Mouse (Mus musculus): Measurements from ENCODE around the gene Gldc.

The Gldc gene

DNA sequence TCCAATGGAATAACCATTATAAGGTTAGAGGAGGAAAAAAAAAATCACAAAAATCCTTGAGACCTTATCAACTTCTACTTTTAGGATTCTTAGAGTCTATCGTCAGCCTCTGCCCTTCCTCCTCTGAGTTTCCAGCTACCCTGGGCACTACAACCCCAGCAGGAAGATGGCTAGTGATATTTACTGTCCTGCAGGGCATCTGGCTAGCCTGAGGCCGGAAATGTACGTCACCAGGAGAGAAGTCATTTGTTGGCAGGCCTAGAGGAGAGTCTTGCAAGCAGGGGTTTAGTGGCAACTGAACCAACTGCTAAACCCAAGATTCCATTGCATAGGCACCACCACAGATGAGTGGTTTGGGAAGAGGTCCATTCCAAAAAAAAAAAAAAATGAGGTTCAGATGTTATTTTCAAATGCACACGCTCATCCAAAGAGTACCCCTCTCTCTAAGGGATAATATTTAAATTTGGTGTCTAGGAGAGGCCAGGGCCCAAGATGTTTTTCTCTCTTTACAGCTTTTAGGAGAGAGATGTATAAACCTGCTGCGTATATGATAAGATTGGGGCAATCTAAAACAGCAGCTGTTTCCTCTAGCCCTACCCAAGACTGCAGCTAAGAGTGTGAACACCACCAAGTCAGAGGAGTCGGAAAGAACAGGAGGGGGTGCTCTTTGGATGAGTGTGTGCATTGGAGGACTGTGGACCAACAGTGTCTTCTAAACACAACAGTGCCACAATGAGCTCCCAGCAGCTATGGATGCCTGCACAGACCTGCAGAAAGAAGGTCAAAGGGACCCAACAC, 70.0 kb downstream of the Gldc start:
- DNase-seq, result no peak

DNA sequence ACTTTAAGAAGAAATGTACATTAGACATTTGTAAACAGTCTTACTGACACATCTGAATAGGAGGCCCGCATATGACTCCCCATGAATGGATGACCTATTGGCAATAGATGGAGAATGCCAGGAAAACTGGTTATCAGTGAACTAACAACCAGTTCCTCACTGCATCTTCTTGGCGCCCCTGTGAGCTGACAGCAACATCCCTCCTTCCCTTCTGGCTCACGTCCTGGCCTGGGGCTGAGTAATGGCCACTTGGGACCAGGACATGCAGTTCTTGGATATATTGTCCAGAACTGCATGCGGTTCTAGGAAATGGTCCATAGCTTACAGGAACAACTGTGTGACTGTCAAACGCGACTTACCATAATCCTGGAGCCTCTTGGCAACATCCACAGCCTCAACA, 72.6 kb downstream of the Gldc start:
- DNase-seq, result no peak

GRCm38 (mm10) chr19:30100571-30100970, 74.7 kb downstream of the Gldc start:
- DNase-seq, result no peak

DNA sequence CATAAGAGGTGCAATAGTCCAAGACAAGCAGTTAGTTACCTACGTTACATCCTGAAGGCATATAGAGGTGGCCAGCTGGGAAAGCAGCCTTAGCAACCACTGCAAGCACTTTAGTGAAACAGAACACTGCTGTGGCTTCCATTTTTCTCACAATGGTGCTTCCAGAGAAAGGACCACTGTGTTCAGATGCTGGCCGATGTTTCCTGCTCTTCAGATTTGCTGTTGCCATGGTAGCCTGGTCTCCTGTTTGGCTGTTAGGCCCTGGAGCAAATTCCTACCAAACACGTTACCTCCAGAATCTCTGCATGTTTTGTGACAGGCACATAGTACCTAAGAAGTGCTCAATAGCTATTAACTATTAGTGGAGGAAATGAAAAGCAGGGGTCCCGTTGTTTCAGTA, 78.2 kb downstream of the Gldc start:
- DNase-seq, result no peak

- no peak for DNase-seq
Measured at GRCm38 (mm10) chr19:30096186-30096585, 79.0 kb downstream of the Gldc start.

GRCm38 (mm10) chr19:30091644-30092295, 83.5 kb downstream of the Gldc start:
- no peak for DNase-seq

DNA sequence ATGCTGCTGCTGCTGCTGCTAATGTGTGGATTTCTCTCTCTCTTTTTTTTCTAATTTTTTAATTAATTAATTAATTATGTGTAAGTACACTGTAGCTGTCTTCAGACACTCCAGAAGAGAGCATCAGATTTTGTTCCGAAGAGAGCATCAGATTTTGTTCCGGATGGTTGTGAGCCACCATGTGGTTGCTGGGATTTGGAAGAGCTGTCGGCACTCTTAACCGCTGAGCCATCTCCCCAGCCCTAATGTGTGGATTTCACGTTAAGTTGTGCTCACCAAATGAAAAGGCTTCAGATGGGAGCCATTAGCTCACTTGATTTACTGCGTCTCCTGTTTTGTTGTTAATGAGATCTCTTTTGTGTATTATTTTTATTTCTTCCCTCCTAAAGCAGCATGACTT, 85.1 kb downstream of the Gldc start:
- DNase-seq, result no peak

DNA sequence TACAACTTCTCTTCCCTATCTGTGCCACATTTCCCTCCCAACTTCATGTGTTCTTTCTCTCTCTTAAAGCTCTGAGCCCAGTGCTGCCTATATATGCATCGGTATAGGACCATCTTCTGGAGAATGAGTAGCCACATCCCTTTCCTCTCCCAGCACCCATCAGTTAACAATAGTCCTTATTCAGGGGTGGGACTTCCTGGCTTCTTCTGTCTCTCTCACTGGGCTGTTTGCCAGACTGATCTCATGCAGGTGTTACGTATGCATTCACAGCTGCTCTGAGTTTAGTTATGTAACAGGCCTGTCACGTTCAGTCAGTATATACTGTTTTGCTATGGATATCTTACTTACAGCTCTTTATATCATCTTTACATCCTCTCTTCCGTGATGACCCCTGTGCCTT, 109.4 kb downstream of the Gldc start:
- DNase-seq, result peak; percentile 5

- DNase-seq, result no peak
Measured at GRCm38 (mm10) chr19:30054218-30054617, 121.0 kb downstream of the Gldc start.

GRCm38 (mm10) chr19:30051479-30051878, 123.8 kb downstream of the Gldc start:
- no peak for DNase-seq

DNA sequence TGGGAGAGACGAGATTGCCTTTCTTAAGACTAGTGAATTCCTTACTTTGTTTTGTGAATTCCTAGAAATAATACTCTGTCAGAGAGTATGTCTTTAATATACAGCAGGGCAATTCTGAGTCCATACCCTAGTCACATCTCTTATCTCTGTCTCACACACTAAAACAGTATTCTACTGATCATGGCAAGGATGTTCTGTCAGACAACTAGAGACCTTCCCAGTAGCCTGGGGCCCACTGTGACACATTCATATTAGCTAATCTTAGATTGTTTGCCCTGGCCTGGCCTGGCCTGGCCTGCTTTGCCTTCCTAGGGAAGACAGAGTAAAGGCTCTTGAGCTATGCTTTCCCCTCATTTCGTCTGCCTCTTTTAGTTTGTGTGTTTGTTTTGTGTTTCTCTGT, 124.6 kb downstream of the Gldc start:
- no peak for DNase-seq

Measured in lung, postnatal 10 days (tissue).